8 mouse cellular contexts compared by ENCODE assay signal in genomic region chr17:17624957-17625586, GRCm38 (mm10). TPM values are rescaled to one million over a fixed set of nuclear protein-coding genes. Genes with fewer than 3 reads are reported as not detected.
DNase-seq lines count a peak whose midpoint lies in the region; ATAC-seq lines count a peak whose summit lies in the region.

Gene Lnpep, minus strand, starts transcription at chr17:17625050.

- no peaks in the 10 kb centered on the region for H3K36me3 ChIP-seq in hindbrain, embryonic 14.5 days (replicated peaks; ENCODE audit: control insufficient read depth, insufficient read depth)

- peaks cover 23% of the 10 kb centered on the region for H3K4me1 ChIP-seq in hindbrain, embryonic 14.5 days (replicated peaks; ENCODE audit: control insufficient read depth, insufficient read depth, low read length)

- peak; percentile 93 for ATAC-seq in hindbrain, embryonic 14.5 days (ENCODE audit: low FRiP score)

- WGBS in hindbrain, embryonic 14.5 days: under 1% methylated on average over 44 of the region's 44 CpGs

- no peaks in the 10 kb centered on the region for H3K27me3 ChIP-seq in hindbrain, embryonic 14.5 days (ENCODE audit: control insufficient read depth, insufficient read depth, low read length)

- H3K9ac ChIP-seq in hindbrain, embryonic 14.5 days: peak within 1 kb of the TSS; percentile 93

- peak; percentile 97 for DNase-seq in R1 (ENCODE audit: low read depth, low spot score)
- peak; percentile 98 for DNase-seq in cerebellum, postnatal 25 days
- DNase-seq in frontal cortex, postnatal 25 days (ENCODE audit: low spot score in 2 of 2): peak; percentile 90 to 91
- peak; percentile 85 for DNase-seq in hindbrain, embryonic 14.5 days (ENCODE audit: low spot score)
- peak; percentile 95 to 96 for DNase-seq in layer of hippocampus, postnatal 36 days
- DNase-seq in lung, postnatal 36 days: peak; percentile 95
- peak; percentile 97 for DNase-seq in retina, postnatal 1 day
- DNase-seq in urinary bladder, adult 2 months (ENCODE audit: low spot score): no peak

- peak within 1 kb of the TSS; percentile 80 for H3K4me2 ChIP-seq in hindbrain, embryonic 14.5 days (replicated peaks)

- no peaks in the 10 kb centered on the region for H3K9me3 ChIP-seq in hindbrain, embryonic 14.5 days (ENCODE audit: control insufficient read depth, low read length)

- peak within 1 kb of the TSS; percentile 76 for H3K4me3 ChIP-seq in hindbrain, embryonic 14.5 days (replicated peaks; ENCODE audit: low read length)

- H3K27ac ChIP-seq in hindbrain, embryonic 14.5 days: peak within 1 kb of the TSS; percentile 99

RNA-seq across cellular contexts. Expression of gene Lnpep, which starts in this region (rescaled TPM):
- polyA plus RNA-seq in hindbrain, embryonic 14.5 days (2014; fragmentation: Nextera tagmentation; extraction: Ambion mirVana): 8.1 and 9.6 TPM in 2 replicates
- total RNA-seq in layer of hippocampus, postnatal 36 days (2021): 100 to 1,000 TPM; 106 TPM
- 21.2 and 24.0 TPM in 2 replicates for polyA plus RNA-seq in urinary bladder, adult 2 months (2012; rRNA removed)
